Mouse (Mus musculus) kidney, adult 2 months (tissue): Measurements from ENCODE around the gene H2al1h.
"Not testable (repeated sequence)": the region's sequence is repeated elsewhere in the genome, so short reads cannot be mapped to it uniquely, and the experiment has no call there.

Source experiments
- CTCF ChIP-seq: fragments of 200-500 bp; conservative IDR thresholded peaks from 2 replicates; pipeline ENCODE4 v1.5.1; 2011; ENCODE audit warnings: low read depth, mild to moderate bottlenecking, control low read depth, low read length, moderate library complexity, mixed read lengths; ENCODE audit not compliant: insufficient read depth, insufficient read length
- POLR2A ChIP-seq: fragments of 200-500 bp; IDR thresholded peaks from one replicate; pipeline ENCODE4 v1.6.1; 2011; ENCODE audit warnings: low read depth, low read length, control low read depth

DNA sequence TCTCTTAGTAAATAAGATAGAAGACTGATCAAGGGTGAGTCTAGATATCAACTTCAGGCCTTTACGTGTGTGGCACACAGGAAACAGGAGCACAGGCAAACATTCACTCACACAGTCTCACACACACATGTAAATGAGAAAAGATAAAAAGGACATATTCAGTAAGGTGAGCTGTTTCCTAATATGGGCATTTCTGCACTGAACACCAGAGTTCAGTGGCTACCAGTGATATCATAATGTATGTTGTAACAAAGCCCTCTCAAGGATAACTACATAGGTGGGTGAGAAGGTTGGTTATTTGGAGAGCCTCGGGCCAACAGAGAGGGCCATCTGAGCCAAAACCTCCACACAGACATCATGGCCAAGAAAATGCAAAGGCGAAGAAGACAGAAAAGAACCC lies 19.2 kb upstream of the H2al1h start, which contains the start of gene H2al1b:
- TF ChIP-seq CTCF, POLR2A: not testable (repeated sequence)
